Mouse (Mus musculus) brown adipose tissue, adult 24 weeks (tissue): ENCODE data around the gene Fancd2. TPM values are rescaled to one million over a fixed set of nuclear protein-coding genes. Genes with fewer than 3 reads are reported as not detected.

Experiments
- H3K27ac ChIP-seq: fragments of 200-500 bp; replicated peaks from 2 replicates; pipeline ENCODE4 v1.5.1; 2012; ENCODE audit warnings: low read depth, mild to moderate bottlenecking, low read length
- H3K4me1 ChIP-seq: fragments of 200-500 bp; 2 replicates; pipeline ENCODE4 v1.6.1; 2012; ENCODE audit warnings: low read length, mixed read lengths; ENCODE audit not compliant: control insufficient read depth, insufficient read depth, insufficient read length
- H3K4me3 ChIP-seq: fragments of 200-500 bp; 2 replicates; pipeline ENCODE4 v1.5.1; 2012; ENCODE audit warnings: low read depth, mild to moderate bottlenecking, low read length, moderate library complexity; ENCODE audit not compliant: insufficient read depth
- polyA plus RNA-seq: library from polyadenylated mRNA; stranded (reverse); fragments of >200 nt; gene quantifications from 2 replicates; pipeline ENCODE4 v1.2.4, GENCODE M21; 2012; ENCODE audit not compliant: missing spikeins, insufficient read depth, insufficient read length

Fancd2 gene
- polyA plus RNA-seq, 1 experiment = 0.48 TPM

DNA sequence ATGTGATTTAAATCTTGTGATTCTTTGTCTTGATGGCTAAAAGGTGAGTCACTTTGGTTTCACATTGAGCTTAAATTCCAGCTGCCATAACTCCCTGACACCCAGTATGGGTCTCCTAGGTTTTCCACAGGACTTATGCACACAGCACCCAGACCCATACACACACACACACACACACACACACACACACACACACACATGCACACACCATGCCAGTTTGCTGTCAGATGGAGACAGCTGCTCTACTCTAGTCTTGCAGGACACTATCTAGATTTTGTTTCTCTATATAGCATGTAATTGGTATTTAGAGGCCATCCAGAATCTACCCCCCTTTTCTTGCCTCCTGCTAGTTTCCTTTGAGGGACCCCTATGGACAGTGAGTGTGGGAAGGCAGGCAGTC is 24.4 kb upstream of the Fancd2 start:
- Histone ChIP-seq H3K4me1 (peaks cover 6% of the 10 kb centered on the region; the same call in 1 of the 2 replicates), H3K27ac (no peak overlapping the region), H3K4me3 (no peak overlapping the region)

DNA sequence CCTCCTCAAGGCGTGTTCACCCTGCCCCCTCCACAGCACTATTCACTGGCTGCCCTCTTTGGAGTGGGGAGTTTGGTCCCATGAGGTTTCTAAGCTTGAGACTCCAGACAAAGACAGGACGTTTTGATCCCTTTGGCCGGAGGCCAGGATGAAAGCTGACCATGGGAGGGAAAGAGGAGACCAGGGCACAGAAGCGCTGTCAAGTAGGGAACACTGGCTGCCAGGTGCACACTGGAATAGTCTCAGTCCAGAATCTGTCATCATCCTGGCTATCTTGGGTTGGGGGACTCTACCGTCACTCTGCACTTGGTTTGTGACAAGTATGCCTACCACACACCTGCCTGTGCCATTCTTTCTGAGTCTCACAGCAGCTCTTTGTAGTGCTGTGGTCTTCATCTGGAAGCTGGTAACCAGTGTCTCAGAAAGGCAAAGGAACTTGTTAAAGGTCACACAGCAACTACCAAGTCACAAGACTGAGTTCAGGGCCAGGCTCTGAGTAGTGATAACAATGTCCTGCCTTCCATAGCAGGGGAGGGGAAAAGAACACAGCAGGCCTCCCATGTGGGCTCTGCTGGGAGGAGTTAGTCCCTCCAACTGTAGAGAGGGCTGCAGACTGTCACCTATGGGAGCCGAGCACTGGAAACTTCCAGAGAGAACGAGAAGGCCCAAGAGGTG is 23.1 kb upstream of the Fancd2 start:
- Histone ChIP-seq H3K4me3 (no peak overlapping the region), H3K27ac (no peak overlapping the region), H3K4me1 (peaks cover 6% of the 10 kb centered on the region; the same call in 1 of the 2 replicates)

DNA sequence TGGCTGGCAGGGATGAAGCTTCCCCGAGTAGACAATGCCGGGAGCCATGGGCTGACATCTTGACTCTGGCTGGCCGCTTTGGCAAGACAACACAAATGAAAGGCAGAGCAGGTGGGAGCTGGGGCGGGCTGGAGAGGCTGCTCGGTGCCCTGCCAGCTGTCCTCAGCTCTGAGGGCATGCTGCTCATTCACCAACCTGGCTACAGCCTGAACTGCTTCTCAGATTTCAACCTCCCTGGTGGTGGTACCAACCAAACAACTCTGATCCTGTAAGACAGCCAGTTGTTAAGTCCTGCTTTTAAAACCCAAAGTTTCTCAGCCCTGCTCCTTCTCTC is 22.6 kb upstream of the Fancd2 start:
- no peak overlapping the region for H3K4me3 ChIP-seq
- H3K27ac ChIP-seq = no peak overlapping the region
- peaks cover 6% of the 10 kb centered on the region; the same call in 1 of the 2 replicates for H3K4me1 ChIP-seq

DNA sequence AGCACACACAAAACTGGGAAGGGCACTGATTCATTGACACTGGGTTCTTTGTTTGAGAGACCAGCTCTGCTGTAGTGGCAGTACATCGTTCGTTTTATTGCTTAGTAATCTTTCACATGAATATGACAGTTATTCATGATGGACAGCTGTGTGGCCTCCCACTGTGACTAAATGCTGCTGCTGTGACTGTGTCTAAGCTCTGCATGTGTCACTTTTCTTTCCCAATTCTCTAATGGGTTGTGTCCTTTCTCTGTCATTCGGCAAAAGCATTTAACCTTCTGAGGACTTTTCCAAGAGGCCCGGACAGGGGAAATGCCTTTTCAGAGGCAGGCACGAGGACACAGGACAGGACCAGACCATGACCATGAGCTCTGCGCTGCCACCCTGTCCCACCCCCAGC is 17.5 kb upstream of the Fancd2 start:
- Histone ChIP-seq H3K4me1 (no peaks in the 10 kb centered on the region), H3K4me3 (no peak overlapping the region), H3K27ac (no peak overlapping the region)

DNA sequence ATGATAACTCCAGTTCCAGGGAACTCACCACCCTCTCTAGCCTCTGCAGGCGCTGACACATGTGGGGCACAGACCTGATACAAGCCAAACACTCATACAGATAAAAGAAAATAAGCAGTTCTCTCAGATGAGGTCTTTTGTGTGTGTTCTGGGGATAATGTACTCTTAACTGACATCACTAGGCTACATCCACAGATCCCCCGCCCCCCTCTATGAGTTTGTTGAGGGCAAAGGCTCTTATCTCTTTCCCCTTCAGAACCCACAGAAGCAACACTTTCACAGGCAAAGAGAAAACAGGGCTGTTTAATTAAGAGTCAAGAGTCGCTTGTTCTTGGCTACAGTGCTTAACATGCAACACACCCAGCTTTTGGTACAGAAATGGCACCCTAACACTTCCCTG is 16.9 kb upstream of the Fancd2 start:
- H3K4me3 ChIP-seq = no peak overlapping the region
- no peak overlapping the region for H3K27ac ChIP-seq
- no peaks in the 10 kb centered on the region for H3K4me1 ChIP-seq

DNA sequence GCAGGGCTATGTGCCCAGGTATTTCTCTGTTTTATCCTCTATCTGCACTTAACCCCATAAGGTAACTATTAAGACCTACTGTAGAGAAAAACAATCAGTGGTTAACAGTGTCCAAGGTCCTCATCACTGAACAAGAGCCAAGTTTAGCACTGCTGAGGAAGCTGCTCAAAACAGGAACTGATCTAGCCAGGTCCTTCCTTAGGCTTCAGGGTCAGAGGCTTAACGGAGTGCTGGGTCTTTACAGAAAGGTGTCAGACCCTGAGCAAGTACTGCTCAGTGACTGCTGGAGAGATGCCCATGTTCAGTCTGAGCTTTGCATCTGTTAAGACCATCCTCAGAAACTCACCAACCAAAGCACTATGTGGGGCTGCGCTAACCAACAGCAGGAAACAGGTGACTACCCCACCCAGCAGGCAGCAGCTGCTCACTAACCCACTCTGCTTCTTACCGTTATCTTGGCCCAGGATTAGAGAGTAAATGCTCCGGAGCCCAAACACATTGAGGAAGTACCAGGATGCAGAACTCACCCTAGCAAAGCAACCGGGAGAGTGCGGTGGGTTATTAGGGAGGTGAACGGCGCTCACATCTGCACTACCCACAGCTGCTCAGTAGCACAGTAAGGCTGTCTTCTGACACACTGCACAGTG is 13.9 kb upstream of the Fancd2 start:
- Histone ChIP-seq H3K4me1 (peaks cover 4% of the 10 kb centered on the region; the same call in 1 of the 2 replicates), H3K27ac (no peak overlapping the region), H3K4me3 (no peak overlapping the region)

DNA sequence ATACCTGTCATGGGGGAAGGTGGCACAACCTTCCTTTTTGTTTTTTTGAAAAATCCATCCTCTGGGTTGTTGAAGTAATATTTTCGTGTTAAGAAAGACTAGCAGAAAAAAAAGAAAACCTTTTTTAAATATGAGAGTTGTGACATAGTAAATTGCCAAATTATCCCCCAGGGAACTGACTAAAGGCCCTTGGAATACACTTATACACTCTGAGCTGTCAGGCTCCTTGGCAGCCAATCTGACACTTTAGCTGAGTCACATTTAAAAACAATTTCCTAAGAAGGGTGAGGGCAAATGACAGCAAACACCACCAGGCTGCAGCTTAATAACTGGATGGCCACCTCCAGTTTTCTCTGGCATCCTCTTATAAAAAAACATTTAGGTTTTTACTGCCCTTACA is 9.2 kb upstream of the Fancd2 start:
- Histone ChIP-seq H3K4me3 (no peak overlapping the region), H3K27ac (0 out of 2 replicates have a peak overlapping the region, but pooled peaks have one; percentile 50)

DNA sequence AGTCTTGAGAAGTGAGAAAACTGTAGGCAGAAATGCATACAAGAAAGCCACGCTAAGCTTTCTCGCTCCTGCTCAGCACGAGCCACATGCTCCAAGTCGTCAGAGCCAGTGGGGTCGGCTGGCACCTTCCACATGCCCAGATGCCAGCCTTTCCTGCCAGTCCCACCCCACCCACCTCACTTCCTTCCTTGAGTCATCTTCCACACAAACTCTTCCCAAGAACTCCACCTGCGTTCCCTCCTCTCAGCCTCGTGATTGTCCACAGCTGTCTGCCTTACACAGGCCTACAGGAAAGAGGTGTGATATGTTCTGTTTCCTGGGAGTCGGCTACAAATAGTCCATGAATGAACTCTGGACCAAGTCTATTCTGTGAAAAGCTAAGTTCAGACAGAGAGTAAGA is 8.1 kb upstream of the Fancd2 start:
- H3K27ac ChIP-seq = peak overlapping the region; percentile 60
- peaks cover 14% of the 10 kb centered on the region for H3K4me1 ChIP-seq

More for the DNA sequence above, 9.2 kb upstream of the Fancd2 start:
- H3K4me1 ChIP-seq = peaks cover 14% of the 10 kb centered on the region

DNA sequence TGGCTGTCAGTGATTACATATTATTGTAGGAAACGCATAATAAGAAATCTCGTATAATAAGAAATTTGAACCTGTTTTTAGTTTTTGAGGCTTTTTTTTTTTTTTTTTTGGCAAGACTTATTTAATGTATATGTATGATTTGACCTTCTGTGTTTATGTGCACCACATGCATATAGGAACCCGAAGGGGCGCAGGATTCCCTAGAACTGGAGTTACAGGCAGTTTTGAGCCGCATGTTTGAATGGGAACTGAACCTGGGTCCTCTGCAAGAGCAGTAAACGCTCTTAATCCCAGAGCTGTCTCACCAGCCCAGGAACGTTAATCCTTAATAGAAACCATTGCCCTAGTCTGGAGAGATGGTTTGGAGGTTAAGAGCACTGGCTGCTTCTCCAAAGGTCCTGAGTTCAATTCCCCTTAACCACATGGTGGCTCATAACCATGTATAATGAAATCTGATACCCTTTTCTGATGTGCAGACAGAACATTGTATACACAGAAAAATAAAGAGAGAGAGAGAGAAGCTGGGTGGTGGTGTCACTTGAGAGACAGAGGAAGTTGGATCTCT is 440 bp downstream of the Fancd2 start:
- Histone ChIP-seq H3K27ac (no peak overlapping the region), H3K4me1 (no peaks in the 10 kb centered on the region), H3K4me3 (peak overlapping the region; percentile 83)

More for the DNA sequence above, 8.1 kb upstream of the Fancd2 start:
- no peak overlapping the region for H3K4me3 ChIP-seq

DNA sequence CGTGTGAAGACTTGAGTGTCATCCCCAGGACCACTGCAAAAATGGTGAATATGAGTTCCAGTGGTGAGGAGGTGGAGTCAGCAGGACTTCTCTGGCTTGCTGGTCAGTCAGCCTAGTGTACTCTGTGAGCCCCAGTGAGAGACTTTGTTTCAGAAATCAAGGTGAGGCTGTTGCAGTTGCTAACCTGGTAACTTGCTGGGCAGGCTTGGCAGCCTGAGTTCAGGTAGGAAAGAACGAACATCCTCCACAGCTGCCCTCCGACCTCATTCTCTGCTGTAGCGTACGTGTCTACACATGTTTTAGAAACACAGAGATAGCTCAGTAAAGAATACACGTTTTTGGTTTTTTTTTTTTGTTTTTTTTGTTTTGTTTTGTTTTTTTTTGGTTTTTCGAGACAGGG is 3.4 kb downstream of the Fancd2 start:
- H3K27ac ChIP-seq = no peak overlapping the region
- H3K4me1 ChIP-seq = no peaks in the 10 kb centered on the region
- H3K4me3 ChIP-seq = no peak overlapping the region

DNA sequence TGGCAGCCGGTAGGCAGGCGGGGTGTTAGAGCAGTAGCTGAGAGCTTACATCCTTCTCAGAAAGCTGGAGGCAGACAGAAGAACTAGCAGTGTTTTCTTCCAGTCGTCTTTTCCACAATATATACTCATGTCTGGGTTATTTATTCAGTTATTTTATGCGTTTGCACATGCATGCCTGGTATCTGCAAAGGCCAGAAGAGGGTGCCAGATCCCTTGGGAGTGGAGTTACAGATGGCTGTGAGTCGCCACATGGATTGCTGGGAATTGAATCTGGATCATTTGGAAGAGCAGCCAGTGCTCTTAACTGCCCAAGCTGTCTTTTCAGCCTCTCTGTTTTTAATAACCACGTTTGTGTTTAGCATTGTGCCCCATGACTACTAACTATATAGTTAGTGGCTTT is 10.1 kb downstream of the Fancd2 start:
- H3K4me1 ChIP-seq = no peaks in the 10 kb centered on the region
- H3K4me3 ChIP-seq = no peak overlapping the region
- H3K27ac ChIP-seq = no peak overlapping the region

DNA sequence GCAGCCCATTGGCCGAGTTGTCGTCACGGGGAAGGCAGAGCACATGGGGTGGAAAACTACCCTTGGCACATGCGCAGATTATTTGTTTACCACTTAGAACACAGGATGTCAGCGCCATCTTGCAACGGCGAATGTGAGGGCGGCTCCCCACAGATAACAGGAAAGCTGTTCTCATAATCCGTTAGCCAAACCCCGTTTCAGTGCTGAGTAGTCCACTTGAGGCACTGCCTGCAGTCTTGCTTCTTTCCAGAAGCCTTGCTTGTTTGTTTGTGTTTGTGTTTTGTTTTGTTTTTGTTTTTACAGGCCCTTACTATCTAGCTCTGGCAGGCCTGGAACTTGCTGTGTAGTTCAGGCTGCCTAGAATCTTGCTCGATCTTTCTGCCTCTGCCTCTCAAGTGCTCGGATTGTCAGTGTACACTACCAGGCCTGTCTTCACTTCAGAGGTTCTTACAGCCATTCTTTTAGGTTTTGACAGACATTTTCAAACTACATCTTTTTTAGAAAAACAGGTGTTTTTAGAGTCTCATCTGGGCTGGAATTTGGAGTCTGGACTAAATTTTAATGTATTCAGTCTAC is 12.5 kb downstream of the Fancd2 start:
- Histone ChIP-seq H3K4me3 (no peak overlapping the region), H3K4me1 (no peaks in the 10 kb centered on the region), H3K27ac (no peak overlapping the region)

DNA sequence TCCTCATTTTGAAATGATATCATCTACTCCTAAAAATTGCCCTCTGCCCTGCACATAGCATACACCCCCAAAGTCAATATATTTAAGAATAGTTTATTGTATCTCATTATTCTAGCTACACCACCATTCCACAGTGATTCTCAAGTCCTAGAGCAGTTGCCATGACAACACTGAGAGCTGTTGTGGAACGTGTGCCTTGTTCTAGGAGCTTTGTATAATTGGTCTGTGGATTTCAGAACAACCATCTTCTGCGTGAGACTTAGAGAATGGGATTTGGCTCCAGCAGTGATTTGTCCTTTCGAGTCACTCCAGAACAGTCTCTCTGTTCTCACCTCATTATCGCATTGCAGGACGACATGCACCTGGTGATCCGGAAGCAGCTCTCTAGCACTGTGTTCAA is 28.3 kb downstream of the Fancd2 start:
- Histone ChIP-seq H3K4me3 (no peak overlapping the region), H3K27ac (no peak overlapping the region), H3K4me1 (no peaks in the 10 kb centered on the region)

DNA sequence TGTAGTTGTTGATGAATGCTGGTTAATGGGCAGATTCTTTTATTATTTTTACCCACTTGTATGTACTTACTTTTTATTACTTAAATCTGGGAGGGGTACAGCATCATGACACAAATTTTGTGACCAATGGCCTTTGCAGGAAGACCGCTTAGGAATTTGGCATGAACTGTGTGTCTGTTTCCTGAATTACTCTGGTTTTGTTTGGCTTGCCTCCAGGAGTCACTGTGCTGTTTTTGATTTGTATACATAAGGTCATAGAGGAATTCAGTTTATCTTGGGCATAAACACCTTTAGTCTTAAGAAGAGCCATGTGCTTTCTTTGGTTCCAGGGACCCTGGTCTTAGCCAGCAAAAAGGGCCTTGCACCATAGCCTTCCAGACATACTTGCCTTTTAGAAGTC is 33.1 kb downstream of the Fancd2 start:
- Histone ChIP-seq H3K4me1 (no peaks in the 10 kb centered on the region), H3K4me3 (no peak overlapping the region), H3K27ac (no peak overlapping the region)

DNA sequence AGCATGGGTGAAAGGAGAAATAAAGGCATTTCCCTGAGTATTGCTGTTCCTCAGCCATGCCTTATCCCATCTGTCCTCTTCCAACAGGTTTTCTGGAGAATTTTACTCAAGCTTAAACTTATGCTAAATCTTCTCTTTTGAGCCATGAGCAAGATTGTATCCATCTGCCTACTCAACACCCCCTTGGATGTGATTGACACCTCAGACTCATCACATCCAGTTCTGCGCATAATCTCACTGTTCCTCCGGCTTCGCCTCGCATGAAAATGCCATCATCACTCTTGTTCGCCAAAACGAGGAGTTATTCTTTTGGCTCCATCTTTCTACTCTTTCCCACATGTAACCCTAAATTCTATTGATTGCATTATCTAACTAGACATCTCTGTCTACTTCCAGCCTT is 44.6 kb downstream of the Fancd2 start:
- Histone ChIP-seq H3K27ac (no peak overlapping the region), H3K4me1 (no peaks in the 10 kb centered on the region), H3K4me3 (no peak overlapping the region)

DNA sequence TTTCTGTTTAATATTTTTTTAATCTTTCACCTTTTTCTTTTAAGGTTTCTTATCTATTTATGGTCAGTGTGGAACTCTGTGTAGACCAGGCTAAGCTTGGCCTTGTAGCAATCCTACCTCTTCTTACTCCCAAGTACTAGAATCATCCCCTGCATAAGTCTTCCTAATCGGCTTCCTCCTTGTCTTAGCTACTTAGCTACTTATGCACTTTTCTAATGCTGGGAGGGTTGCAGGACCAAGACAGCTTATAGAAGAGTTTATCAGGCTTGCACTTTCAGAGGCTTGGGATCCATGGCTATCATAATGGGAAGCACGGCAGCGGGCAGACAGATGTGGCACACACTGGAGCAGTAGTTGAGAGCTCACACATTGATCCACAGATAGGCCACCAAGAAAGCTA is 47.8 kb downstream of the Fancd2 start:
- H3K4me1 ChIP-seq = no peaks in the 10 kb centered on the region
- H3K4me3 ChIP-seq = no peak overlapping the region
- no peak overlapping the region for H3K27ac ChIP-seq
